Mouse (Mus musculus): ENCODE data around the gene St3gal4. TPM values are rescaled to one million over a fixed set of nuclear protein-coding genes. Genes with fewer than 3 reads are reported as not detected.
A peak's percentile ranks its signal among the peaks of the same experiment; 100 is the strongest.

The St3gal4 gene
- 31.0 and 35.2 TPM in 2 replicates for polyA plus RNA-seq (2014; fragmentation: Nextera tagmentation; extraction: Ambion mirVana)

DNA sequence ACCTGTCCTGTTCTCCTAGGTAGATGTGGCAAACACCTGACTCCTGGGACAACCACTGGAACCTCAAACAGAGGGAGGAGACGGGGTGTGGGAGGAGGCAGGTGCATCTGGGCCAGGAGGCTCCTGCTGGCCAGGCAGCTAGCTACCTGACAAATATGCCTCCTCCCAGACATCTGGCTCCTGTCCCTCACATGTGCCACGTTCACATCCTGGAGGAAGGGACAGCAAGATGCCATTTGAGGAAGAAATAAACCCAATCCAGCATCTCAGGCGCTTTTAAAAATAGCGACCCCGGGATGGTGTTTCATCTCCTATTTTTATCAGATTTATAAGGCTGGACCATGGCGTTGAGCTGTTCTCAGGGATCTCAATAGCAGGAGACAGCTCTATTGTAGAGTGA is at the start of gene St3gal4:
TSS of gene St3gal4 (minus strand) at position 101 of the 400 bp plus-strand sequence.
- Histone ChIP-seq H3K27ac (replicated peaks; ENCODE audit: low read depth, low read length) (0 out of 2 replicates have a peak within 1 kb of the TSS, but pooled peaks have one; percentile 92), H3K36me3 (ENCODE audit: control insufficient read depth, insufficient read depth, low read length) (peaks cover 18% of the 10 kb centered on the region), H3K4me2 (ENCODE audit: low read depth, low read length) (peak within 1 kb of the TSS; percentile 86; the same call in 1 of the 2 replicates), H3K4me3 (ENCODE audit: low read depth, low read length) (no peak within 1 kb of the TSS), H3K27me3 (replicated peaks; ENCODE audit: control insufficient read depth, insufficient read depth, low read length) (no peaks in the 10 kb centered on the region), H3K9ac (ENCODE audit: low read depth, low read length) (0 out of 2 replicates have a peak within 1 kb of the TSS, but pooled peaks have one; percentile 91), H3K4me1 (ENCODE audit: control insufficient read depth, insufficient read depth, low read length) (peaks cover 26% of the 10 kb centered on the region), H3K9me3 (ENCODE audit: control insufficient read depth, low read length) (no peaks in the 10 kb centered on the region)
- ATAC-seq (ENCODE audit: low read depth) (no peak), DNase-seq (ENCODE audit: low spot score) (no peak)
- 82% methylated on average over 6 of the region's 6 CpGs for WGBS

DNA sequence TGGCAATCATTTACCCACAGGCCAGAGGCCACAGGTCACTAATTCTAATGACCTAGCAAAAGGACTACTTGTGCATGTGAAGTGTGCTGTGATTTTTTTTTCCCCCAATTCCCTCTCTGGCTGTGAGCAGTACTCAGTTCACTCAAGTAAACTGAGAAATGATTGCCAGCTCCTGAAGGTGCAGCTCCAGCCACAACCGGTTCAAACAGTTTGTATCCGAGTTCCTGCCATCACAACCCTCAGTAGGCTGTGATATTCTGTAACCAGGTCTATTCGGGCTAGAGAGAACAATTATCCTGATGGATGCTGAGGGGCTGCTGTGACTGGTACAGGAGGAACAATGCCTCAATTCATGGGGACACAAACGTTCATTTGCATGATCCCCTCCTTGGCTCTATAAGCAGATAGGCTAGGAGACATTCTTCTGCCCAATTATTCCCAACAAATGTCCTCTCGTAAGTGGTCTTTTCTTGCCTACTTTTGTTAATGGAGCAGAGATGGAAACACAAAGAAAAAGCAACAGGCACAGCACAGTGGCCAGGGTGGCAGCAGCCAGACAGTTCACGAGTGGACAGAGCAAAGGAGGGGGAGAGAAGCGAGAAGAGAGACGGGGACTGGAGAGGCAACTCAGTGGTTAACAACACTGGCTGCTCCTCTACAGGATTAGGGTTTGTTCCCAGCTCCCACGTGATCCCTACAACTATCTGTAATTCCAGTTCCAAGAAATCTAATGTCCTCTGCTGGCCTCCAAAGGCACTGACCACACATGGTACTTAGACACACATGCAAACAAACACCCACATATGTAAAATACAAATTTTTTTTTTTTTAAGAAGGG is 47.9 kb upstream of the St3gal4 start:
- 30% methylated on average over 9 of the region's 9 CpGs for WGBS
- H3K27me3 ChIP-seq (replicated peaks; ENCODE audit: control insufficient read depth, insufficient read depth, low read length): no peaks in the 10 kb centered on the region
- no peak overlapping the region for H3K4me2 ChIP-seq (ENCODE audit: low read depth, low read length)
- DNase-seq (ENCODE audit: low spot score): no peak
- no peaks in the 10 kb centered on the region for H3K9me3 ChIP-seq (ENCODE audit: control insufficient read depth, low read length)
- ATAC-seq (ENCODE audit: low read depth): peak; percentile 31; the same call in 1 of the 2 replicates
- peaks cover 12% of the 10 kb centered on the region; the same call in 1 of the 2 replicates for H3K36me3 ChIP-seq (ENCODE audit: control insufficient read depth, insufficient read depth, low read length)
- H3K9ac ChIP-seq (ENCODE audit: low read depth, low read length): no peak overlapping the region
- no peak overlapping the region for H3K27ac ChIP-seq (replicated peaks; ENCODE audit: low read depth, low read length)
- no peaks in the 10 kb centered on the region for H3K4me1 ChIP-seq (ENCODE audit: control insufficient read depth, insufficient read depth, low read length)
- H3K4me3 ChIP-seq (ENCODE audit: low read depth, low read length): no peak overlapping the region

DNA sequence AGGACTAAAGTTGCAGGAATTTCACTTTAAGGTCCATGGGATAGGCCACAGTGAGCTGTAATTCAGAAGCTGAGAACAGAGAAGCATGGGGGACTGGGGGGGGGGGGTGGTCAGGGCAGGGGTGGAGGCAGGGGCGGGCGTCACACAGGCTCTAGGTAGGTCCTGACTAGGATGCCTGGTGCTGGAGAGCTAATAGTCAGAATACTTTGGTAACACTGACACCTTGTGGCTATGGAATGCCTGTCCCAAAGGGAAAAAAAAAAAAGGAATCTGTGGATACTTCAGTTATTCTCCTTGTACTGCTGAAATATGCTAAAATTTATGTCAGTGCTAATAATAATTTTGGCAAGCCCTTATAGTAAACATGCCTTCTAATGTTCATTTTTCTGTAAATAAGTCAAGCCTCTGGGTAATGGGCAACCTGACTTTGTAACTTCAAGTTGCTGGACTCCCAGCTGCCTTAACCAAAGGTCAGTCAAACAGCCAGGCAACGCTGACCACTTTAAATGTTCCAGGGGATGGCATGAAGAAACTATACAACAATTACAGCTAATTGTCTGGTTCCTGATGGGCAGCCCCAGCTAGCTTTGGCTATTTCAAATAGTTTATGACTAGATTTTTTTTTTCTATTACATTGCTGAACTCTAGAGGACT is 47.2 kb upstream of the St3gal4 start:
- Histone ChIP-seq H3K9me3 (ENCODE audit: control insufficient read depth, low read length) (no peaks in the 10 kb centered on the region), H3K27ac (replicated peaks; ENCODE audit: low read depth, low read length) (no peak overlapping the region), H3K4me3 (ENCODE audit: low read depth, low read length) (no peak overlapping the region), H3K27me3 (replicated peaks; ENCODE audit: control insufficient read depth, insufficient read depth, low read length) (no peaks in the 10 kb centered on the region), H3K4me1 (ENCODE audit: control insufficient read depth, insufficient read depth, low read length) (no peaks in the 10 kb centered on the region), H3K9ac (ENCODE audit: low read depth, low read length) (no peak overlapping the region), H3K4me2 (ENCODE audit: low read depth, low read length) (no peak overlapping the region), H3K36me3 (ENCODE audit: control insufficient read depth, insufficient read depth, low read length) (peaks cover 12% of the 10 kb centered on the region; the same call in 1 of the 2 replicates)
- ATAC-seq (ENCODE audit: low read depth) (peak; percentile 51; the same call in 1 of the 2 replicates), DNase-seq (ENCODE audit: low spot score) (peak; percentile 79)
- 48% methylated on average over 1 of the region's 3 CpGs for WGBS

DNA sequence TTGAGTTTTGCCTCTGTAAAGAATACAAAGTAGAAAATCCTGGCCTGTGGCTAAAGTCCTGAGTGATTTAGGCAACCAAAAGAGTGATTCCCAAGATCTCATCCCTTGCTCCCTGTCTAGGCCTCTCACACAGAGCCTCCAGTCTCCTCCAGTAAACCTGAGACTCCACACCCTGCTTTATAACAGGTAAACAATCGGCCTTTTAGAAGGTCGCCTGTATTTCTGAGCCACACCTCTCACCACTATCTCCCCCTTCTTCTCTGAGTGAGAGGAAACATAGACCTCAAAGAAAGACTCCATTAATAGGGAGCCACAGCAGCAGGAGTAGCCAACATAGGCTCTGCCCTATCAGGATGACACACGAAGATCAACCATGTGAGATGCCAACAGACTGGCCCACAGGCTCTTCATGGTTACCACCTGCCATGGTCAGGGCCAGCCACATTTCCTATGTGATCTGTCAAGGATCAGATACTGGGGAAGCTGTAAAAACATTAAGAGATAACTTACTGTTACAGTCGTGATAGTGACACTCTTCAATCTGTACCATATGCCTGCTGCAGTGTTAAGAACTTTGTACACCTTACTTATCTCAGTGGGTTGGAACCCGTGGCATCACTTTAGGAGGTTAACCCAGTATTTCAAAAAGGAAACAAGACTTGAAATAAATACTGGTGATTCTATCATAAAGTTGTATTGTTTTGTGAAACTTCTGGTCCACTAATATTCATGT is 45.2 kb upstream of the St3gal4 start:
- DNase-seq (ENCODE audit: low spot score): no peak
- no peaks in the 10 kb centered on the region for H3K9me3 ChIP-seq (ENCODE audit: control insufficient read depth, low read length)
- H3K4me1 ChIP-seq (ENCODE audit: control insufficient read depth, insufficient read depth, low read length): no peaks in the 10 kb centered on the region
- no peak for ATAC-seq (ENCODE audit: low read depth)
- H3K9ac ChIP-seq (ENCODE audit: low read depth, low read length): no peak overlapping the region
- H3K4me3 ChIP-seq (ENCODE audit: low read depth, low read length): no peak overlapping the region
- 0 out of 2 replicates have a peak, but pooled peaks cover 5% of the 10 kb centered on the region for H3K36me3 ChIP-seq (ENCODE audit: control insufficient read depth, insufficient read depth, low read length)
- no peak overlapping the region for H3K4me2 ChIP-seq (ENCODE audit: low read depth, low read length)
- H3K27ac ChIP-seq (replicated peaks; ENCODE audit: low read depth, low read length): no peak overlapping the region
- no peaks in the 10 kb centered on the region for H3K27me3 ChIP-seq (replicated peaks; ENCODE audit: control insufficient read depth, insufficient read depth, low read length)
- WGBS: 81% methylated on average over 5 of the region's 5 CpGs

DNA sequence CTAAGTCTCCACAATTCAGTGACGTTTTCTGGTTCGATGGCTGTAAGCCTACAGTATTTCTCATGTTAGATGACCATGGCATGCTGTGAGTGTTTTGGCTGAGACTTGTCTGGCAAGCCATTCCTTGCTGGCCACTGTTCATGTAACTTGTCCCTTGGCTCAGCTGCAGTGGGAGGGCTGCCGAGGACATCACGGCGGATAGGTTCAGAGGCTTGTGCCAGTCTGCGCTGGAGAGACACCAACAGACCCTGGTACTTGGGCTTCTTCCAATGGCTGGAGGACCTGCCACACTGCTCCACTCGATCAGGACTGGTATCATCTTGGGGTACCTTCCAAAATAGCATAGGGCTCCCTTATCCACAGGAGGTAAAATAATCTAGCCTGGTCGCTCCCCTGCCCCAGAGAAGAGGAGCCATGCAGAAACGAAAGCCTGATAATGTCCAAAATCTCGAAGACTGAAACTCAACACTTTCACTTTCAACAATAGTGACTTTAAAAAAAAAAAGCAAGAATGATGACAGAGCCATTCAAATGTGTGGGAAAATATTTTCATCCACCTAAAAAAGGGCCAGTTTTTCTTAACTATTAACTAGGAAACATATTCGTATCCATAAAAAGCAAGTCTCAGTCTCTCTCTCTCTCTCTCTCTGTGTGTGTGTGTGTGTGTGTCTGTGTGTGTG is 44.1 kb upstream of the St3gal4 start:
- no peak overlapping the region for H3K4me3 ChIP-seq (ENCODE audit: low read depth, low read length)
- no peak overlapping the region for H3K27ac ChIP-seq (replicated peaks; ENCODE audit: low read depth, low read length)
- no peak for ATAC-seq (ENCODE audit: low read depth)
- H3K36me3 ChIP-seq (ENCODE audit: control insufficient read depth, insufficient read depth, low read length): 0 out of 2 replicates have a peak, but pooled peaks cover 5% of the 10 kb centered on the region
- no peaks in the 10 kb centered on the region for H3K4me1 ChIP-seq (ENCODE audit: control insufficient read depth, insufficient read depth, low read length)
- no peaks in the 10 kb centered on the region for H3K9me3 ChIP-seq (ENCODE audit: control insufficient read depth, low read length)
- H3K9ac ChIP-seq (ENCODE audit: low read depth, low read length): no peak overlapping the region
- H3K27me3 ChIP-seq (replicated peaks; ENCODE audit: control insufficient read depth, insufficient read depth, low read length): no peaks in the 10 kb centered on the region
- no peak overlapping the region for H3K4me2 ChIP-seq (ENCODE audit: low read depth, low read length)
- DNase-seq (ENCODE audit: low spot score): no peak
- WGBS: 91% methylated on average over 11 of the region's 11 CpGs

DNA sequence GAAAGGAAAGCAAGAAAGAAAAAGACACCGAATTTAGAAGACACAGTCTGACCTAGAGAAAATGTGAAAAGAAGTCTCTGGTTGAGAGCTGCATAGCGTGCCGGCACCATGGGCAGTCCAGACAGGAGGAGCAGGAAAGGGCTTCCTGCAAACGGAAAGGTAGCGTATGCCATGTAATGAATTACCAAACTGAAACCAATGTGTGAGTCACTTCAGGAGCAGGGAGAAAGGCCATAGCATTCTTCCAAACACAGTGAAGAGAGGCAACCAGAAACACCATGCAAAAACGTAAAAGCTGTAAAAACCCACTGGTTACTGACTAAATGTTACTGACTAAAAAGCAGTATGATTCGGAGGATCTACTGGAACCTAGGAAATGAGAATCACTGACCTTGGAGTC is 42.7 kb upstream of the St3gal4 start:
- Histone ChIP-seq H3K4me2 (ENCODE audit: low read depth, low read length) (no peak overlapping the region), H3K4me1 (ENCODE audit: control insufficient read depth, insufficient read depth, low read length) (peaks cover 2% of the 10 kb centered on the region; the same call in 1 of the 2 replicates), H3K9ac (ENCODE audit: low read depth, low read length) (no peak overlapping the region), H3K36me3 (ENCODE audit: control insufficient read depth, insufficient read depth, low read length) (0 out of 2 replicates have a peak, but pooled peaks cover 5% of the 10 kb centered on the region), H3K4me3 (ENCODE audit: low read depth, low read length) (no peak overlapping the region), H3K9me3 (ENCODE audit: control insufficient read depth, low read length) (no peaks in the 10 kb centered on the region), H3K27me3 (replicated peaks; ENCODE audit: control insufficient read depth, insufficient read depth, low read length) (no peaks in the 10 kb centered on the region), H3K27ac (replicated peaks; ENCODE audit: low read depth, low read length) (no peak overlapping the region)
- ATAC-seq (ENCODE audit: low read depth) (no peak), DNase-seq (ENCODE audit: low spot score) (no peak)
- WGBS: 88% methylated on average over 7 of the region's 7 CpGs

DNA sequence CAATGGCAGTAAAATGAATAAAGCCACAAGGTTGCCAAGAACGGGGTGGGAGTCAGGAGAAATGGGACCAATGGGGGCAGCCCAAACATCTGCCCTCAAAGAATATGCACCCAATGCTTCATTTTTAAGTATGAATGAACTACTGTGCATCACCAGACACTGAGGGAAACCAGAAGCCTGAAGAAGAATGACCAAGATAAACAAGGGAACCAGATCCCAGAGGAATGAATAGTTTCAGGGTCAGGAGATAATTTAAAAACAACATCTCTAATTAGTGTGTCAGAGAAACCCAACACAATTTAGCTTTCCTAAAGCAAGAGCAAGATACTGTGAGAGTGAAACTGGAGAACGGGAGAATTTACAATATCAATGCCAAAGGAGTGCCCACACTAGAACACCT is 41.6 kb upstream of the St3gal4 start:
- ATAC-seq (ENCODE audit: low read depth) (no peak), DNase-seq (ENCODE audit: low spot score) (no peak)
- Histone ChIP-seq H3K4me2 (ENCODE audit: low read depth, low read length) (no peak overlapping the region), H3K27me3 (replicated peaks; ENCODE audit: control insufficient read depth, insufficient read depth, low read length) (no peaks in the 10 kb centered on the region), H3K9ac (ENCODE audit: low read depth, low read length) (no peak overlapping the region), H3K9me3 (ENCODE audit: control insufficient read depth, low read length) (no peaks in the 10 kb centered on the region), H3K4me3 (ENCODE audit: low read depth, low read length) (no peak overlapping the region), H3K27ac (replicated peaks; ENCODE audit: low read depth, low read length) (no peak overlapping the region), H3K36me3 (ENCODE audit: control insufficient read depth, insufficient read depth, low read length) (0 out of 2 replicates have a peak, but pooled peaks cover 5% of the 10 kb centered on the region), H3K4me1 (ENCODE audit: control insufficient read depth, insufficient read depth, low read length) (peaks cover 8% of the 10 kb centered on the region)
- WGBS: 60% methylated on average over 2 of the region's 2 CpGs

DNA sequence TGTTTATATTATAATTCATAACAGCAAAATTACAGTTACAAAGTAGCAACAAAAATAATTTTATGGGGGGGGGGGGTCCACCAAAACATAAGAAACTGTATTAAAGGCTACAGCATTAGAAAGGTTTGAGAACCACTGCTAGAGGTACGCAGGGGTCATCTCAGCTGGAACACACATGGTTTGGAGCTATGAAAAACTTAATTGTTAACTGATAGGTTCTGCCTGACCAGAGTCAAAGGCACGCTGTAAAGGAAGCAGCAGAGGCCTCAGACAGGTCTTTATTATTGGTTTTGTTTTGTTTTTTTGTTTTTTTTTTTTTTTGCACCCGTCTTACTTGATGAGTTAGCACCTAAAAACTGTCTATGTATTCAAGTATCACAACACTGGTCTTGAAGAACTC is 39.4 kb upstream of the St3gal4 start:
- no peak for ATAC-seq (ENCODE audit: low read depth)
- DNase-seq (ENCODE audit: low spot score): no peak
- H3K27me3 ChIP-seq (replicated peaks; ENCODE audit: control insufficient read depth, insufficient read depth, low read length): no peaks in the 10 kb centered on the region
- no peak overlapping the region for H3K4me3 ChIP-seq (ENCODE audit: low read depth, low read length)
- H3K9ac ChIP-seq (ENCODE audit: low read depth, low read length): no peak overlapping the region
- H3K4me2 ChIP-seq (ENCODE audit: low read depth, low read length): no peak overlapping the region
- H3K9me3 ChIP-seq (ENCODE audit: control insufficient read depth, low read length): no peaks in the 10 kb centered on the region
- H3K4me1 ChIP-seq (ENCODE audit: control insufficient read depth, insufficient read depth, low read length): peaks cover 8% of the 10 kb centered on the region
- no peak overlapping the region for H3K27ac ChIP-seq (replicated peaks; ENCODE audit: low read depth, low read length)
- H3K36me3 ChIP-seq (ENCODE audit: control insufficient read depth, insufficient read depth, low read length): 0 out of 2 replicates have a peak, but pooled peaks cover 5% of the 10 kb centered on the region
- WGBS: 63% methylated on average over 3 of the region's 3 CpGs

All from embryonic facial prominence, embryonic 14.5 days (tissue).